Mouse (Mus musculus) adrenal gland, postnatal 4 days (tissue): ENCODE measurements around the gene Olfr482. TPM values are rescaled to one million over a fixed set of nuclear protein-coding genes. Genes with fewer than 3 reads are reported as not detected.

Experiments used
- DNase-seq, 2 experiments: peaks; one replicate each; pipeline ENCODE4 v3.0.0; 2021 to 2022; ENCODE audit warnings: low spot score in 2 of 2, mixed read lengths in 2 of 2
- long read RNA-seq, 2 experiments: library from polyadenylated mRNA; stranded (forward); transcript quantifications; one replicate each; pipeline ENCODE4 v2.0.0; 2021
- total RNA-seq, 2 experiments: library from RNA; stranded (reverse); gene quantifications; 2 replicates each; pipeline ENCODE4 v1.2.3; 2021

Gene Olfr482
- 1 to 10 TPM; 1.6 to 2.2 TPM for total RNA-seq
- long read RNA-seq, experiment 1, result 0 reads
- long read RNA-seq, experiment 2, result 0 reads

DNA sequence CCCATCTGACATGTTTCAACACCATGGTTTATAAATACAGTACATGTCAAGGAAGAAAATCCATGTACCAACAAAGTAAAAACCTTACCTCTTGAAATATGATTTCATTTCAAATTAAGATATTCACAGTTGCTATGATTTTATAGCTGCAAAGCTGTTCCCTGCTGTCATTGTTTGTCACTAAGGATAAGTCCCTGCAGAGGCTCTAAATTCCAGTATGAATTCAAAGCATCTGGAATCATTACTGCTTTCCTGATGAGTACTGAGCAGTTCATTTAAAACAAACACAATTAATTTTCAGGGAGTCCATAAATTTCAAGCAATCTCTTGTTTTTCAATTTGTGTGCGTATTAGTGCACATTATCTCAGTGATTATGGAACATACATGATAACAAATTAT lies at the start of gene Olfr482:
Gene Olfr482, minus strand, starts transcription at position 101 of the 400 bp plus-strand sequence.
- no peak for DNase-seq

DNA sequence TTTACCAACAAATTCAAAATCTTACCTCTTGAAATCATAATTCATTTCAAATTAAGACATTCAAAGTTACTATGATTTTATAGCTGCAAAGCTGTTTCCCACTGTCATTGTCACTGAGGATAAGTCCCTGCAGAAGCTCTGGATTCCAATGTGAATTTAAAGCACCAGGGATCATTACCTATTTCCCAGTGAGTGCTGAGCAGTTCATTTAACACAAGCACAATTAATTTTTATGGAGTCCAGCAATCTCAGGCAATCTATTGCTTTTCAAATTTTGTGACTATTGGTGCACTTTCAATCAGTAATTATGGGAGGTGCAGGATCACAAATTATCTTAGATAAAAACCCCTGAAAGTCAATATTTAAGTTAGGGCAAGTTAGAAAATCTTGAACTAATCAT lies 30.0 kb upstream of the Olfr482 start, which contains the start of gene Olfr484:
Gene Olfr484, minus strand, starts transcription at position 101 of the 400 bp plus-strand sequence.
- no peak for DNase-seq

DNA sequence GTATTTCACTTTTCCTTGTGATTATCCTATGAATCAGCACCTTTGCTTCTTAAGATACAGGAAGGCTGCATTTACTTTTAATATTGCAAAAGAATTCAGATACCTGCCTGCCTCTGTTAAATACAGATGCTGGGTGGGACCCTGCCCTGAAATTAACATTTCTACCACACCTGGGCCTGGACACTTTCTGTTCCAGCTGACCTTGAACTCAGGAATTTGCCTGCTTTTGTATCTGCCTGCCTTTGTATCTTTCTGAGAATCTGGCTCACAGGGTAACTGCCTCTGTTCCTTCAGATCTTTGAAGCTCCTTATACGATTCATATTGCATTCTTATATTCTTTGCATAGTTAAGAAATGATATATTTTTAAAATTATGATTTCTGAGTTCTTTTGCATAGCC lies 24.0 kb upstream of the Olfr482 start:
- DNase-seq, result no peak

DNA sequence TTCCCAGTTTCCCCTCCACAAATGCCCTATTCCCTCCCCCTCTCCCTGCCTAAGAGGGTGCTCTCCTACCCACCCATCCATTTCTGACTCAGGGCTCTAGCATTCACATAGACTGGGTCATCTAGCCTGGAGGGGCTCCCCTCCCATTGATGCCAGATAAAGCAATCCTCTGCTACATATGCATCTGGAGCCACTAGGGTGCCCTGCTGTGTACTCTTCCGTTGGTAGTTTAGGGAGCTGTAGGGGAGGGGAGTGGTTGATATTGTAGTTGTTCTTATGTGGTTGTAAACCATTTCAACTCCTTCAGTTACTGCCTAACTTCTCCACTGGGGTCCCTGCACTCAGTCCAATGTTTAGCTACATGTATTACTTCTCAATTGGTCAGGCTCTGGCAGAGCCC lies 23.3 kb upstream of the Olfr482 start:
- no peak for DNase-seq

DNA sequence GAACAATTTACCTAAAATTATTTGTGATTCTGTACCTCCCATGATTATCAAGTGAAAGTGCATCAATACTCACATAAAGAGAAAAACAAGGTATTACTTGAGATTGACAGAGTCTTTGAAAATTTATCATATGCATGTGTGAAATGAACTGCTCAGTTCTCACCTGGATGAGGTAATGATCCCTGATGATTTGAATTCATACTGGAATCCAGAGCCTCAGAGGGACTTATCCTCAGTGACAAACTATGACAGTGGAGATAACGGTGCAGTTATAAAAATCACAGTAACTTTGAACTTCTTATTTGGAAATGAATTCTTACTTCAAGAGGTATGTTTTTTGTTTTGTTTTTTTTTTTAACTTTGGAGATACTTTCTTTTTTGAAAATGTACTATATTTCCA lies 3.2 kb upstream of the Olfr482 start, which contains the start of gene Olfr483:
Gene Olfr483, plus strand, starts transcription at position 301 of the 400 bp plus-strand sequence.
- no peak for DNase-seq

DNA sequence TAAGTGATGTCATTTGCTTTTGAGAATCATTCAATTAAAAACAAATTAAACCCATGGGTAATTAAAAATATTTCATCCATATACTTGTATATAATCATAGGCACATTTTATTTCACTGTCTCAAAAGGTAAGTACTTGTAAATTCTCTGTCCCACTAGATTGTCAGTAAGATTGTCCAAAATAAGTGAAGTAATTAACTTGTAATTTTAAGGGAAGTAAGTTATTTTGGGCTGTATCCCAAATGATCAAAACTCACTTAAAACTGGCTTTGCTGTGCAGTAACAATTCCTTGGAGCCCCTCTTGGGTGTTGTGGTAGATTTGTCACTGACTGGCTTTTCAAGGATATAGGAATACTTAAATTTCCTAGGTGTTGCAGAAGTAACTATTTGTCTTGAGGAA lies 17.8 kb downstream of the Olfr482 start, which contains the start of gene Olfr481:
Gene Olfr481, plus strand, starts transcription at position 301 of the 400 bp plus-strand sequence.
- no peak for DNase-seq

DNA sequence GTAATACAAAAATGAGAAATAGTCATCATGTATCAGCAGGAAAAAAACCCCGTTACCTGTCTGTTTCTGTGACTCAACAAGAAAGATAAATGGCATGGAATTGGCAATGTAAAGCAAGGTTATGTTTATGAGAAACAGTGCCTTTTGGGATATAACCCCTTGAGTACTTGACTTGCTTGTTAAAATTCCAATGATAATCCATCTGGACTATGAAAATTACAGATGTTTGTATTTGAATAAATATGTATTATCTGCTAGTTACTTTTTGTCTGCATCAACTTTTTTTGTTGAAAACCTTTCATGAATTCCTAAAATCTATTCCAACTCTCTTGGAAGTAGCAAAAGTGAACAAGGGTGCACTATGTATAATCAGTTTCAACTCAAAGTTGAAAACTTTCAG lies 30.1 kb downstream of the Olfr482 start, which contains the start of gene Olfr480:
Gene Olfr480, minus strand, starts transcription at position 101 of the 400 bp plus-strand sequence.
- no peak for DNase-seq

DNA sequence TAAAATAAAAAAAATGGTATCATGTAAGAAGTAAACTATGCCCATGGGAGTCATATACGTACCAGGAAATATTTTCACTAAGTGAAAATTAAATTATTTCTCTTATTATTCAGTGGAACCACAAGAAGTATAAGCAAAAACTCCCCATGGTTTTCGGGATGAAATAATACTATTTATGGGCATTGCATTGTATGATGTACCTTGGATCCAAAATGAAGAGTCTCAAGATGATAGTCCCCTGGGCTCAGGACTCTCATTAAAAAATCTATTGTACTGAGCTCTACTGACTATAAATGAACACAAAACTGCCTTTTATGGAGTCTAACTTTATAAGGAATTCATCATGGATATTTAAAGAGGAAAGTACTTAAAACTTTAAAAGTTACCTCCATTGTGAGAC lies 47.0 kb downstream of the Olfr482 start, which contains the start of gene Olfr479:
Gene Olfr479, plus strand, starts transcription at position 301 of the 400 bp plus-strand sequence.
- no peak for DNase-seq

Other genes with a start within 250 kb of the Olfr482 start
- gene Olfr472, start 199.7 kb downstream of the Olfr482 start, total RNA-seq, result not detected
- gene Olfr473, start 167.1 kb downstream of the Olfr482 start, total RNA-seq, result not detected
- not detected for gene Olfr474, start 142.9 kb downstream of the Olfr482 start, total RNA-seq
- gene Olfr476, start 132.8 kb downstream of the Olfr482 start, total RNA-seq, result not detected
- gene Olfr477, start 110.9 kb downstream of the Olfr482 start, total RNA-seq, result not detected
- gene Olfr478, start 63.6 kb downstream of the Olfr482 start, total RNA-seq, result not detected
- not detected for gene Olfr479, start 46.9 kb downstream of the Olfr482 start, total RNA-seq
- gene Olfr480, start 30.2 kb downstream of the Olfr482 start, total RNA-seq, result not detected
- gene Olfr481, start 17.7 kb downstream of the Olfr482 start, total RNA-seq, result not detected
- not detected for gene Olfr483, start 3.3 kb upstream of the Olfr482 start, total RNA-seq
- gene Olfr484, start 29.9 kb upstream of the Olfr482 start, total RNA-seq, result not detected
- gene Olfr485, start 62.3 kb upstream of the Olfr482 start, total RNA-seq, result not detected
- not detected for gene Olfr486, start 75.2 kb upstream of the Olfr482 start, total RNA-seq
- not detected for gene Olfr487, start 117.0 kb upstream of the Olfr482 start, total RNA-seq
- not detected for gene Olfr488, start 160.8 kb upstream of the Olfr482 start, total RNA-seq
- gene Olfr490, start 191.3 kb upstream of the Olfr482 start, total RNA-seq, result not detected
- not detected for gene Olfr491, start 215.9 kb upstream of the Olfr482 start, total RNA-seq
- not detected for gene Olfr492, start 226.1 kb upstream of the Olfr482 start, total RNA-seq
- not detected for gene Olfr493, start 249.4 kb upstream of the Olfr482 start, total RNA-seq